Mouse (Mus musculus) embryonic facial prominence, embryonic 10.5 days (tissue): ENCODE measurements at regions not wholly inside any gene's neighbourhood (a gene's known extent, or its start where the extent isn't known, plus 50 kb on each side); places are given as distances from the start of the nearest gene placed in this dataset.

Experiments used
- DNase-seq: peaks from one replicate; pipeline ENCODE4 v3.0.0-alpha.2; 2017; ENCODE audit warnings: low spot score
- H3K27ac ChIP-seq: fragments of 300-500 bp; sonication (generic); replicated peaks from 2 replicates; pipeline ENCODE4 v1.5.1; 2016; ENCODE audit warnings: mild to moderate bottlenecking
- H3K27me3 ChIP-seq: fragments of 300-500 bp; sonication (generic); replicated peaks from 2 replicates; pipeline ENCODE4 v1.6.1; 2016; ENCODE audit warnings: low read depth, mild to moderate bottlenecking; ENCODE audit not compliant: poor library complexity, severe bottlenecking
- H3K36me3 ChIP-seq: fragments of 300-500 bp; sonication (generic); replicated peaks from 2 replicates; pipeline ENCODE4 v1.6.1; 2016; ENCODE audit warnings: mild to moderate bottlenecking, moderate library complexity
- H3K4me1 ChIP-seq: fragments of 300-500 bp; sonication (generic); 2 replicates; pipeline ENCODE4 v1.6.1; 2016
- H3K4me3 ChIP-seq: fragments of 300-500 bp; sonication (generic); 2 replicates; pipeline ENCODE4 v1.5.1; 2016; ENCODE audit warnings: mild to moderate bottlenecking, moderate library complexity
- H3K9me3 ChIP-seq: fragments of 300-500 bp; sonication (generic); 2 replicates; pipeline ENCODE4 v1.6.1; 2016; ENCODE audit warnings: mild to moderate bottlenecking
- WGBS: fragments of 180-500 bp; shearing (Covaris S2); methylation state at CpG from one replicate; pipeline ENCODE4 v1.1.7; 2016; 5-methylcytosine and 5-hydroxymethylcytosine counted together

GRCm38 (mm10) chr7:121589088-121589605, 117.9 kb downstream of the Usp31 start:
- WGBS, result 81% methylated on average over 11 of the region's 11 CpGs
- no peak overlapping the region for H3K27ac ChIP-seq
- no peaks in the 10 kb centered on the region for H3K27me3 ChIP-seq
- no peak overlapping the region for H3K4me3 ChIP-seq
- H3K4me1 ChIP-seq, result no peaks in the 10 kb centered on the region
- H3K9me3 ChIP-seq, result no peaks in the 10 kb centered on the region
- DNase-seq, result no peak
- no peaks in the 10 kb centered on the region for H3K36me3 ChIP-seq

GRCm38 (mm10) chr7:121587713-121588112, 119.3 kb downstream of the Usp31 start:
- Histone ChIP-seq H3K27ac (no peak overlapping the region), H3K36me3 (no peaks in the 10 kb centered on the region), H3K9me3 (no peaks in the 10 kb centered on the region), H3K4me1 (no peaks in the 10 kb centered on the region), H3K27me3 (no peaks in the 10 kb centered on the region), H3K4me3 (no peak overlapping the region)
- WGBS, result 70% methylated on average over 2 of the region's 2 CpGs
- DNase-seq, result no peak

- H3K9me3 ChIP-seq, result no peaks in the 10 kb centered on the region
- no peaks in the 10 kb centered on the region for H3K36me3 ChIP-seq
- H3K4me3 ChIP-seq, result no peak overlapping the region
- WGBS, result 82% methylated on average over 10 of the region's 10 CpGs
- H3K27ac ChIP-seq, result no peak overlapping the region
- DNase-seq, result no peak
- H3K27me3 ChIP-seq, result no peaks in the 10 kb centered on the region
- no peaks in the 10 kb centered on the region for H3K4me1 ChIP-seq
These were observed 121.3 kb downstream of the Usp31 start for GRCm38 (mm10) chr7:121585721-121586120.

- Histone ChIP-seq H3K36me3 (no peaks in the 10 kb centered on the region), H3K27ac (no peak overlapping the region), H3K27me3 (no peaks in the 10 kb centered on the region), H3K4me3 (no peak overlapping the region), H3K4me1 (peaks cover 10% of the 10 kb centered on the region; the same call in 1 of the 2 replicates), H3K9me3 (no peaks in the 10 kb centered on the region; the same call in 1 of the 2 replicates)
- DNase-seq, result no peak
- 63% methylated on average over 4 of the region's 4 CpGs for WGBS
These were observed 127.6 kb downstream of the Usp31 start for GRCm38 (mm10) chr7:121579497-121579896.

GRCm38 (mm10) chr7:121572681-121573335, 134.2 kb downstream of the Usp31 start:
- no peak overlapping the region for H3K27ac ChIP-seq
- H3K36me3 ChIP-seq, result no peaks in the 10 kb centered on the region
- no peak overlapping the region for H3K4me3 ChIP-seq
- no peaks in the 10 kb centered on the region for H3K4me1 ChIP-seq
- no peaks in the 10 kb centered on the region for H3K27me3 ChIP-seq
- DNase-seq, result no peak
- H3K9me3 ChIP-seq, result no peaks in the 10 kb centered on the region; the same call in 1 of the 2 replicates
- WGBS, result 80% methylated on average over 5 of the region's 5 CpGs

GRCm38 (mm10) chr7:121571741-121572140, 135.3 kb downstream of the Usp31 start:
- WGBS, result 71% methylated on average over 3 of the region's 3 CpGs
- Histone ChIP-seq H3K4me3 (no peak overlapping the region), H3K27ac (no peak overlapping the region), H3K4me1 (no peaks in the 10 kb centered on the region), H3K9me3 (no peaks in the 10 kb centered on the region), H3K36me3 (no peaks in the 10 kb centered on the region), H3K27me3 (no peaks in the 10 kb centered on the region)
- DNase-seq, result no peak

GRCm38 (mm10) chr7:121571292-121571691, 135.8 kb downstream of the Usp31 start:
- no peak for DNase-seq
- H3K9me3 ChIP-seq, result no peaks in the 10 kb centered on the region
- no peaks in the 10 kb centered on the region for H3K27me3 ChIP-seq
- H3K4me1 ChIP-seq, result no peaks in the 10 kb centered on the region
- no peaks in the 10 kb centered on the region for H3K36me3 ChIP-seq
- no peak overlapping the region for H3K4me3 ChIP-seq
- no peak overlapping the region for H3K27ac ChIP-seq
- WGBS, result 83% methylated on average over 4 of the region's 4 CpGs

- 87% methylated on average over 7 of the region's 7 CpGs for WGBS
- DNase-seq, result no peak
- H3K36me3 ChIP-seq, result no peaks in the 10 kb centered on the region
- no peaks in the 10 kb centered on the region for H3K27me3 ChIP-seq
- no peaks in the 10 kb centered on the region for H3K9me3 ChIP-seq
- H3K4me1 ChIP-seq, result no peaks in the 10 kb centered on the region
- no peak overlapping the region for H3K27ac ChIP-seq
- H3K4me3 ChIP-seq, result no peak overlapping the region
These were observed 137.8 kb downstream of the Usp31 start for GRCm38 (mm10) chr7:121569248-121569647.

GRCm38 (mm10) chr7:121568064-121568463, 139.0 kb downstream of the Usp31 start:
- H3K4me1 ChIP-seq, result no peaks in the 10 kb centered on the region
- no peak overlapping the region for H3K4me3 ChIP-seq
- no peaks in the 10 kb centered on the region for H3K27me3 ChIP-seq
- H3K36me3 ChIP-seq, result no peaks in the 10 kb centered on the region
- WGBS, result 91% methylated on average over 2 of the region's 2 CpGs
- H3K9me3 ChIP-seq, result no peaks in the 10 kb centered on the region
- no peak overlapping the region for H3K27ac ChIP-seq
- DNase-seq, result no peak

GRCm38 (mm10) chr7:121563526-121563925, 143.5 kb downstream of the Usp31 start:
- 38% methylated on average over 5 of the region's 5 CpGs for WGBS
- Histone ChIP-seq H3K27ac (no peak overlapping the region), H3K4me3 (no peak overlapping the region), H3K27me3 (no peaks in the 10 kb centered on the region), H3K4me1 (no peaks in the 10 kb centered on the region), H3K9me3 (no peaks in the 10 kb centered on the region), H3K36me3 (no peaks in the 10 kb centered on the region)
- DNase-seq, result peak; percentile 34

GRCm38 (mm10) chr7:121555420-121555819, 151.6 kb downstream of the Usp31 start:
- no peaks in the 10 kb centered on the region for H3K9me3 ChIP-seq
- DNase-seq, result peak; percentile 20
- no peak overlapping the region for H3K27ac ChIP-seq
- no peaks in the 10 kb centered on the region for H3K27me3 ChIP-seq
- H3K36me3 ChIP-seq, result no peaks in the 10 kb centered on the region
- WGBS, result 56% methylated on average over 4 of the region's 4 CpGs
- H3K4me3 ChIP-seq, result no peak overlapping the region
- H3K4me1 ChIP-seq, result no peaks in the 10 kb centered on the region
